Mouse (Mus musculus): ENCODE data around the gene Zscan18.

GRCm38 (mm10) chr7:12834162-12835120, 31.0 kb upstream of the Zscan18 start, which contains the start of gene Zfp110:
- TF ChIP-seq CTCF (IDR thresholded peaks at IDR 0.05; ENCODE audit: low read depth) (peak; percentile 12; the same call in 1 of the 2 replicates), EP300 (IDR thresholded peaks at IDR 0.05; ENCODE audit: low read depth) (no peak)
